Mouse (Mus musculus) heart, adult 2 months (tissue): ENCODE measurements around the gene Prdx6b. TPM values are rescaled to one million over a fixed set of nuclear protein-coding genes. Genes with fewer than 3 reads are reported as not detected.

ENCODE experiments used
- DNase-seq, 2 experiments: peaks; one replicate each; pipeline ENCODE4 v3.0.0; 2021
- H3K27ac ChIP-seq: fragments of 200-600 bp; 2 replicates; pipeline ENCODE4 v1.8.1; 2022
- H3K27me3 ChIP-seq: fragments of 200-500 bp; 2 replicates; pipeline ENCODE4 v1.6.1; 2012; ENCODE audit warnings: mild to moderate bottlenecking, low read length, inconsistent platforms, mixed read lengths; ENCODE audit not compliant: control insufficient read depth, insufficient read depth
- H3K36me3 ChIP-seq: fragments of 200-500 bp; 2 replicates; pipeline ENCODE4 v1.6.1; 2012; ENCODE audit warnings: low read length, inconsistent platforms; ENCODE audit not compliant: control insufficient read depth, insufficient read depth
- H3K4me1 ChIP-seq: fragments of 200-500 bp; 2 replicates; pipeline ENCODE4 v1.6.1; 2011; ENCODE audit warnings: low read length; ENCODE audit not compliant: control insufficient read depth, insufficient read depth
- H3K4me3 ChIP-seq: fragments of 200-600 bp; 2 replicates; pipeline ENCODE4 v1.8.1; 2022
- H3K79me2 ChIP-seq: fragments of 200-500 bp; replicated peaks from 2 replicates; pipeline ENCODE4 v1.6.1; 2012; ENCODE audit warnings: mild to moderate bottlenecking, inconsistent platforms, low read length, moderate library complexity, mixed read lengths; ENCODE audit not compliant: control insufficient read depth, insufficient read depth
- H3K9ac ChIP-seq: fragments of 200-500 bp; 2 replicates; pipeline ENCODE4 v1.6.1; 2012; ENCODE audit warnings: low read depth, mild to moderate bottlenecking, control low read depth, inconsistent platforms, low read length, mixed read lengths
- CTCF ChIP-seq: fragments of 200-600 bp; IDR thresholded peaks from 2 replicates; pipeline ENCODE4 v1.8.1; 2022; ENCODE audit warnings: antibody characterized with exemption, mild to moderate bottlenecking, moderate library complexity
- EP300 ChIP-seq: fragments of 200-500 bp; IDR thresholded peaks from 2 replicates; pipeline ENCODE4 v1.6.1; 2011; ENCODE audit warnings: low read depth, low read length, control low read depth; ENCODE audit not compliant: insufficient read depth
- POLR2A ChIP-seq: fragments of 200-500 bp; IDR thresholded peaks from 2 replicates; pipeline ENCODE4 v1.6.1; 2011; ENCODE audit warnings: mild to moderate bottlenecking, low read depth, low read length, control low read depth; ENCODE audit not compliant: insufficient read depth
- WGBS: fragments of 180-500 bp; shearing (Covaris S2); methylation state at CpG from one replicate; pipeline ENCODE4 v1.1.7; 2018; 5-methylcytosine and 5-hydroxymethylcytosine counted together
- intact Hi-C: fragments of 180-260 bp; cut with DNase I; formaldehyde crosslinking; loops from one replicate; pipeline ENCODE4 v1.15.1; 2025
- polyA plus RNA-seq: library from polyadenylated mRNA; depleted of rRNA; stranded (reverse); fragments of >200 nt; gene quantifications from 2 replicates; pipeline ENCODE4 v1.2.3, GENCODE M21; 2012; rRNA removed
- total RNA-seq, 2 experiments: library from RNA; stranded (reverse); gene quantifications; 2 replicates each; pipeline ENCODE4 v1.2.3; 2021

The Prdx6b gene
- total and polyA plus RNA-seq, 3 experiments = 0.06 TPM; not detected in 2

- Histone ChIP-seq H3K36me3 (no peaks in the 10 kb centered on the region; the same call in 1 of the 2 replicates), H3K4me1 (no peaks in the 10 kb centered on the region), H3K9ac (no peak overlapping the region), H3K27me3 (no peaks in the 10 kb centered on the region), H3K27ac (no peak overlapping the region), H3K4me3 (no peak overlapping the region), H3K79me2 (no peaks in the 10 kb centered on the region)
- TF ChIP-seq EP300 (no peak), CTCF (no peak), POLR2A (no peak)
- intact Hi-C loops = no loop called here
- 89% methylated on average over 6 of the region's 6 CpGs for WGBS
- no peak for DNase-seq
Observed at GRCm38 (mm10) chr2:80327272-80327671, 35.0 kb downstream of the Prdx6b start.

- H3K27ac ChIP-seq = no peak overlapping the region
- no peaks in the 10 kb centered on the region for H3K79me2 ChIP-seq
- no peaks in the 10 kb centered on the region for H3K27me3 ChIP-seq
- no peak for TF ChIP-seq CTCF
- no peak for TF ChIP-seq POLR2A
- TF ChIP-seq EP300 = no peak
- H3K4me1 ChIP-seq = no peaks in the 10 kb centered on the region
- no peak for DNase-seq
- intact Hi-C loops = no loop called here
- no peak overlapping the region for H3K9ac ChIP-seq
- WGBS = 92% methylated on average over 7 of the region's 7 CpGs
- no peaks in the 10 kb centered on the region for H3K36me3 ChIP-seq
- H3K4me3 ChIP-seq = no peak overlapping the region
Observed at GRCm38 (mm10) chr2:80328961-80329653, 36.8 kb downstream of the Prdx6b start.

- Histone ChIP-seq H3K4me1 (no peaks in the 10 kb centered on the region), H3K27me3 (no peaks in the 10 kb centered on the region), H3K4me3 (no peak overlapping the region), H3K36me3 (peaks cover 5% of the 10 kb centered on the region), H3K79me2 (no peaks in the 10 kb centered on the region), H3K9ac (no peak overlapping the region), H3K27ac (no peak overlapping the region)
- WGBS = 92% methylated on average over 9 of the region's 9 CpGs
- no peak for TF ChIP-seq POLR2A
- no peak for TF ChIP-seq CTCF
- no peak for TF ChIP-seq EP300
- intact Hi-C loops = no loop called here
- DNase-seq = no peak
Observed at GRCm38 (mm10) chr2:80340537-80340936, 48.3 kb downstream of the Prdx6b start.

Other genes with a start within 250 kb of the Prdx6b start
- gene Pde1a, start 163.0 kb upstream of the Prdx6b start, total RNA-seq = 1 to 10 TPM; 6.2 to 8.5 TPM
- 4.9 and 11.1 TPM in 2 replicates for gene Pde1a, start 163.0 kb upstream of the Prdx6b start, polyA plus RNA-seq
- gene Dnajc10, start 23.0 kb downstream of the Prdx6b start, total RNA-seq = 10 to 100 TPM; 32.6 to 33.9 TPM
- 12.9 and 23.5 TPM in 2 replicates for gene Dnajc10, start 23.0 kb downstream of the Prdx6b start, polyA plus RNA-seq
- 1 to 10 TPM; 5.7 to 6.0 TPM for gene Frzb, start 155.2 kb downstream of the Prdx6b start, total RNA-seq
- gene Frzb, start 155.2 kb downstream of the Prdx6b start, polyA plus RNA-seq = 2.8 and 4.6 TPM in 2 replicates